ENCODE assay signal across 21 mouse cellular contexts in genomic region chr5:32121936-32122335, GRCm38 (mm10). TPM values are rescaled to one million over a fixed set of nuclear protein-coding genes. Genes with fewer than 3 reads are reported as not detected.
DNase-seq lines count a peak whose midpoint lies in the region; ATAC-seq and TF ChIP-seq lines count a peak whose summit lies in the region.
"Had no signal": no experiment of that assay in that cellular context is flagged by ENCODE, and none has a peak within 500 bp of the region (broad histone marks: within the 10 kb centered on the region; RNA-seq: fewer than 3 reads in every experiment).

No protein-coding gene starts in this region.

- H3K9me3 ChIP-seq in limb, embryonic 15.5 days, result no peaks in the 10 kb centered on the region
- no peaks in the 10 kb centered on the region for H3K9me3 ChIP-seq in limb, embryonic 10.5 days (replicated peaks)
- H3K9me3 ChIP-seq: heart, embryonic 15.5 days; limb, embryonic 13.5 days had no signal

- no peak for TF ChIP-seq POLR2A in bone marrow, adult 2 months (IDR thresholded peaks at IDR 0.05; ENCODE audit: borderline replicate concordance, control insufficient read depth, low read depth, low read length)

- no peak overlapping the region for H3K9ac ChIP-seq in limb, embryonic 15.5 days
- H3K9ac ChIP-seq: forebrain, postnatal 0 days; heart, embryonic 15.5 days; limb, embryonic 13.5 days had no signal

- no peak overlapping the region for H3K4me3 ChIP-seq in limb, embryonic 15.5 days
- no peak overlapping the region for H3K4me3 ChIP-seq in limb, embryonic 10.5 days
- H3K4me3 ChIP-seq in bone marrow, adult 2 months (replicated peaks; ENCODE audit: control insufficient read depth, low read depth, low read length), result no peak overlapping the region
- H3K4me3 ChIP-seq: heart, embryonic 15.5 days; limb, embryonic 13.5 days had no signal

- peak overlapping the region; percentile 82 for H3K27ac ChIP-seq in limb, embryonic 15.5 days
- H3K27ac ChIP-seq in limb, embryonic 10.5 days, result no peak overlapping the region
- H3K27ac ChIP-seq in bone marrow, adult 2 months (ENCODE audit: control insufficient read depth, insufficient read depth, low read depth, low read length, poor library complexity), result peak overlapping the region; percentile 93
- H3K27ac ChIP-seq: heart, embryonic 15.5 days; hindbrain, postnatal 0 days; limb, embryonic 13.5 days had no signal

- H3K27me3 ChIP-seq in limb, embryonic 15.5 days, result no peaks in the 10 kb centered on the region
- H3K27me3 ChIP-seq in limb, embryonic 10.5 days (ENCODE audit: low read depth, poor library complexity, severe bottlenecking), result no peaks in the 10 kb centered on the region
- H3K27me3 ChIP-seq: limb, embryonic 13.5 days had no signal

- no peak for DNase-seq in limb, embryonic 10.5 days (ENCODE audit: low spot score)
- peak; percentile 90 for DNase-seq in urinary bladder, postnatal 14 days (ENCODE audit: low spot score)
- no peak for DNase-seq in B cell, adult 2 months
- no peak for DNase-seq in kidney, adult 8-10 months
- DNase-seq: adrenal gland, postnatal 25 days; cerebellum, postnatal 10 days; embryo, embryonic 11 days; forebrain, postnatal 0 days; heart, adult 11 months; kidney, adult 2 months; kidney, postnatal 25 days; layer of hippocampus, adult 9-11 months; spleen, adult 18-20 months; thymus, postnatal 4 days had no signal

- no peak for TF ChIP-seq CTCF in bone marrow, adult 2 months (IDR thresholded peaks at IDR 0.05; ENCODE audit: control insufficient read depth, insufficient read depth, low read length)

- peaks cover 12% of the 10 kb centered on the region; the same call in 1 of the 2 replicates for H3K4me1 ChIP-seq in limb, embryonic 15.5 days
- peaks cover 14% of the 10 kb centered on the region for H3K4me1 ChIP-seq in limb, embryonic 10.5 days
- peaks cover 2% of the 10 kb centered on the region for H3K4me1 ChIP-seq in bone marrow, adult 2 months (ENCODE audit: control insufficient read depth, insufficient read depth, low read length)
- H3K4me1 ChIP-seq: heart, embryonic 15.5 days had no signal

- H3K4me2 ChIP-seq in limb, embryonic 15.5 days, result 0 out of 2 replicates have a peak overlapping the region, but pooled peaks have one; percentile 12
- H3K4me2 ChIP-seq: heart, embryonic 15.5 days; limb, embryonic 13.5 days had no signal

- 81% methylated on average over 6 of the region's 6 CpGs for WGBS in limb, embryonic 15.5 days
- 75% methylated on average over 6 of the region's 6 CpGs for WGBS in limb, embryonic 10.5 days
- WGBS in bone marrow, adult 2 months, result 50% methylated on average over 6 of the region's 6 CpGs

- H3K36me3 ChIP-seq in limb, embryonic 15.5 days, result no peaks in the 10 kb centered on the region
- H3K36me3 ChIP-seq in limb, embryonic 10.5 days, result no peaks in the 10 kb centered on the region
- H3K36me3 ChIP-seq: heart, embryonic 15.5 days; limb, embryonic 13.5 days had no signal

- ATAC-seq in limb, embryonic 15.5 days (ENCODE audit: insufficient number of reproducible peaks, low FRiP score, low TSS enrichment, low read depth), result no peak
- peak; percentile 80 for ATAC-seq in megakaryocyte, adult 5-6 weeks (ENCODE audit: poor library complexity, severe bottlenecking)
- ATAC-seq: forebrain, postnatal 0 days; hindbrain, postnatal 0 days; midbrain, embryonic 16.5 days had no signal

RNA-seq across cellular contexts. Expression of gene Fosl2, which starts 13.7 kb away (rescaled TPM):
- polyA plus RNA-seq in limb, embryonic 15.5 days (2015; fragmentation: Nextera tagmentation; extraction: Ambion mirVana), result 9.9 and 10.6 TPM in 2 replicates
- polyA plus RNA-seq in limb, embryonic 10.5 days (2016; fragmentation: Nextera tagmentation; extraction: Ambion mirVana), result 0.48 and 0.63 TPM in 2 replicates
- polyA plus RNA-seq in bone marrow, adult 2 months (2011; ENCODE audit: insufficient read depth, insufficient read length, low replicate concordance, missing spikeins), result 8.9 and 19.6 TPM in 2 replicates
- total RNA-seq in megakaryocyte, adult 5-6 weeks (2015), result 126 and 128 TPM in 2 replicates
- 66.3 and 84.1 TPM in 2 replicates for total RNA-seq in megakaryocyte, adult 5-6 weeks (2017)
